Mouse (Mus musculus): Measurements from ENCODE around the gene Hhipl1.

Gene Hhipl1

DNA sequence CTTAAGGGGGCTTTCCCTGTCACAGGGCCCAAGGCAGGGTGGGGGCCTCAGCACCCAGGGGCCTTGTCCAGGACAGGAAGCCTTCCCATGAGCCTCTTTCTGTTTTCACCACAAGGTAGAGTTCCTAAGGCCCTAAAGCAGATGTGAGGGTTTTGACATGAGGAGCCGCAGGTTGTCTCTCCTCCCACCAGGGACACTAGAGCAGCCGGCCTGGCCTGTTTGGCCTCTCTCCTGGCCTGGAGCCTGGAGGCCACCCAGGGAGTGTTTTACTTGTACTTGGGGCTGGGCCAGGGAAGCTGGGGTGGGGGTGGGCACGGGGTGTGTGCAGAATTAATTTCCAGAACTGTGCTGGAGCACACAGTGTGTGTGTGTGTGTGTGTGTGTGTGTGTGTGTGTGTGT lies 59.3 kb downstream of the Hhipl1 start:
- DNase-seq (ENCODE audit: low read depth, low spot score): no peak

- DNase-seq (ENCODE audit: low read depth, low spot score): no peak
Measured at GRCm38 (mm10) chr12:108365868-108366267, 59.8 kb downstream of the Hhipl1 start.

DNA sequence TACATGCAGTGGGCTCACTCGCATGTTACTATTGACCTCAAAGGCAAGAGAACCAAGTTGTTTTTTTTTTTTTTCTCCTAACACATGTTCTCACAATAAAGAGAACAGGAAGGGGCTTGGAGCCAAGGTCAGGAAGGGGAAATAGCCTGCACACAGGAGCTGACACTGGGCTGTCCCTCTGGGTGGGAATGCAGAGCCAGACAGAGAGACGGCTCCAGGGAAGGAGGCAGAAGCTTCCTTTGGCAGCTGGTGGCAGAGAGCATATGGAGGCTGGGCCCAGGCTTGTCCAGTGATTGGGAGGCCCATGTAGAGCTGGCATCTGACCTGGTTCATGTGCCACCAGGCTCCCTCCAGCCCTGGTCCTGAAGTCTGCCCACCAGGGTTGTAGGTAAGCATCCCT lies 61.8 kb downstream of the Hhipl1 start:
- no peak for DNase-seq (ENCODE audit: low read depth, low spot score)

DNA sequence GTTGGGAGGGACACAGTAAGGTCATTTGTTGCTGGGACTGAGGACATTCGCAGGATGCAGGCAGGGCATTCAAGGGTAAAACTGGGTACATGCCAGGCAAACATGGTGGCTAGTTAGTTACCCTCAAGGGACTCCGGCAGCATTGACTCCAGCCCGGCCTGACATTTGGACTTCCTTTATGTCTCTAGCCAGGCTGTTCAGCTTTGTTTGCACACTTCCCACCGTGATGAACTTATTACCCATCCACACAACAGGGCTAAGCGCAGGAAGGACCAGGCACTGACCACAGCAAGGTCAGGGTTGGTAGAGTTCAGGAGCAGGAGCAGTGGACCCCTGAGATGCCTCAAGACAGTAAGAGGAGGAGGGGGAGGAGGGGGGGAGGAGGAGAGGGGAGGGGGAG lies 62.9 kb downstream of the Hhipl1 start:
- no peak for DNase-seq (ENCODE audit: low read depth, low spot score)

GRCm38 (mm10) chr12:108370596-108371428 lies 64.7 kb downstream of the Hhipl1 start, which contains the start of gene Eml1:
Eml1 (plus strand) TSS chr12:108370957.
- DNase-seq (ENCODE audit: low read depth, low spot score): no peak

DNA sequence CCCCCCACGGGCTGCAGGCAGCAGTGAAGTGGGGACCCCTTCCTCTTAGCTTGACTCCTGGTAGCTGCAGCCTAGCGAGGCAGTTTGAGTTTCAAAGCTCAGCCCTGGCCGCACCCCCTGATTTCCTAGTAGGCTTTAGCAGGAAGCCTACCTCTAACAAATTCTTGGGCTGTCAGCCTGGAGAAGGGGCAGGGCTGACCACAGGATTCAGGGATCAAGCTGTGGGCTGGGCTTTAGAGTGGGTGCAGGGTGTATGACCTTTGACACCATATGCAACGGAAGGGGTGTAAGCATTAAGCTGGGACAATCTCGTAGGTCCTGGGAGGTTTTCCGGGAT lies 65.3 kb downstream of the Hhipl1 start:
- DNase-seq (ENCODE audit: low read depth, low spot score): no peak

GRCm38 (mm10) chr12:108372241-108372640 lies 66.2 kb downstream of the Hhipl1 start:
- DNase-seq (ENCODE audit: low read depth, low spot score): no peak

GRCm38 (mm10) chr12:108373611-108374010 lies 67.5 kb downstream of the Hhipl1 start:
- peak; percentile 42 for DNase-seq (ENCODE audit: low read depth, low spot score)

- no peak for DNase-seq (ENCODE audit: low read depth, low spot score)
Measured at GRCm38 (mm10) chr12:108374689-108375088, 68.6 kb downstream of the Hhipl1 start.

- no peak for DNase-seq (ENCODE audit: low read depth, low spot score)
Measured at GRCm38 (mm10) chr12:108378379-108379133, 72.5 kb downstream of the Hhipl1 start.

All from embryo, embryonic 11.5 days (tissue).